Comparison of ENCODE assay signal across 8 mouse cellular contexts in the genomic region with DNA sequence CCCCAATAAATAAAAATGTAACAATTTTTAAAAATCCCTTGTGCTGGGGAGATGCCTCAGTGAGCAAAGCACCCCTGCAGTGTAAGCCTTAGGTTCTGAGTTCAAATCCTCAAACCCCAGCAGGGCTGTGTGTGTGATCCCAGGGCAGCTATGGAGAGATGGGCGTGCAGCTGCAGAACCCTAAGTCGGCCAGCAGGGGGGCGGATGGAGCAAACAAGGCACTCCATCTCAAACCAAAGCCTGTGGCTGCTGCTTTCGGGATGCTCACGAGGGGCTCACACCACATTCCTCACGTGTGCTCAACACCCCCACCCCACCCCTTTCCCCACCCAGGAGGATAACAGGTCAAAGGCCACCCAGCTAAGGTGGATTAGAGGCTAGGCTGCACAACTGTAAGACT. TPM values are rescaled to one million over a fixed set of nuclear protein-coding genes. Genes with fewer than 3 reads are reported as not detected.
DNase-seq lines count a peak whose midpoint lies in the region; ATAC-seq and TF ChIP-seq lines count a peak whose summit lies in the region.

No protein-coding gene starts in this region.

- peak; percentile 86 for ATAC-seq in megakaryocyte-erythroid progenitor cell, adult 5-6 weeks (replicated peaks; ENCODE audit: low FRiP score, low TSS enrichment, poor library complexity, severe bottlenecking)
- peak; percentile 23; the same call in 1 of the 2 replicates for ATAC-seq in stomach, embryonic 15.5 days (ENCODE audit: insufficient read depth, low FRiP score, low read depth)

- intact Hi-C loops in heart, postnatal 36 days (cut with DNase I), result loop anchor here (2.0 kb wide), 1 partner anchor 18 kb away; no protein-coding TSS in a partner anchor

- peaks cover 2% of the 10 kb centered on the region; the same call in 1 of the 2 replicates for H3K36me3 ChIP-seq in stomach, embryonic 15.5 days

- no peaks in the 10 kb centered on the region for H3K9me3 ChIP-seq in stomach, embryonic 15.5 days

- DNase-seq in left cerebral cortex, adult 18-20 months (ENCODE audit: low spot score in 2 of 2), result peak; percentile 65 to 75
- DNase-seq in left cerebral cortex, adult 11 months (ENCODE audit: low spot score), result no peak
- DNase-seq in adrenal gland, postnatal 36 days, result peak; percentile 73 to 84
- peak; percentile 75 to 78 for DNase-seq in heart, postnatal 36 days
- peak; percentile 39 to 73 for DNase-seq in layer of hippocampus, postnatal 25 days (ENCODE audit: extremely low spot score in 1 of 2, low spot score in 1 of 2)

- no peak overlapping the region for H3K4me2 ChIP-seq in stomach, embryonic 15.5 days

- no peaks in the 10 kb centered on the region for H3K27me3 ChIP-seq in stomach, embryonic 15.5 days (replicated peaks)

- peak overlapping the region; percentile 73; the same call in 1 of the 2 replicates for H3K27ac ChIP-seq in embryonic fibroblast, embryonic 13.5 days (ENCODE audit: insufficient read depth, low read length)
- no peak overlapping the region for H3K27ac ChIP-seq in stomach, embryonic 15.5 days

- no peak for TF ChIP-seq POLR2A in embryonic fibroblast, embryonic 13.5 days (IDR thresholded peaks at IDR 0.05; ENCODE audit: low read depth, low read length)

- peak; percentile 50; the same call in 1 of the 2 replicates for TF ChIP-seq CTCF in embryonic fibroblast, embryonic 13.5 days (IDR thresholded peaks at IDR 0.05; ENCODE audit: borderline replicate concordance, insufficient read depth, low read length)

- no peak overlapping the region for H3K4me3 ChIP-seq in embryonic fibroblast, embryonic 13.5 days (ENCODE audit: insufficient read depth, low read length)
- H3K4me3 ChIP-seq in stomach, embryonic 15.5 days (replicated peaks), result no peak overlapping the region

- peaks cover 9% of the 10 kb centered on the region; the same call in 1 of the 2 replicates for H3K4me1 ChIP-seq in embryonic fibroblast, embryonic 13.5 days (ENCODE audit: control insufficient read depth, insufficient read depth, low read length)
- peaks cover 4% of the 10 kb centered on the region for H3K4me1 ChIP-seq in stomach, embryonic 15.5 days

- H3K9ac ChIP-seq in stomach, embryonic 15.5 days, result no peak overlapping the region

- 16% methylated on average over 6 of the region's 6 CpGs for WGBS in stomach, embryonic 15.5 days

RNA-seq across cellular contexts. Expression of a gene that starts 11.6 kb away (rescaled TPM):
- 1 to 10 TPM; 8.4 to 9.1 TPM for total RNA-seq in left cerebral cortex, adult 18-20 months (2021)
- total RNA-seq in adrenal gland, postnatal 36 days (2021), result 10 to 100 TPM; 31.2 to 38.3 TPM
- polyA plus RNA-seq in embryonic fibroblast, embryonic 13.5 days (2011; ENCODE audit: insufficient read length, low read depth, missing spikeins), result 59.7 and 75.7 TPM in 2 replicates
- 10 to 100 TPM; 50.5 to 54.2 TPM for total RNA-seq in heart, postnatal 36 days (2021)
- 1 to 10 TPM; 6.3 to 7.4 TPM for total RNA-seq in layer of hippocampus, postnatal 25 days (2021)
- 0.61 TPM in 1 of 2 replicates, not detected in the other for total RNA-seq in megakaryocyte-erythroid progenitor cell, adult 5-6 weeks (2014; fragmentation: Nextera tagmentation)
- total RNA-seq in megakaryocyte-erythroid progenitor cell, adult 5-6 weeks (2017), result 0.23 TPM in 1 of 2 replicates, not detected in the other
- polyA plus RNA-seq in stomach, embryonic 15.5 days (2015; fragmentation: Nextera tagmentation; extraction: Ambion mirVana), result 21.1 and 22.7 TPM in 2 replicates

RNA-seq across cellular contexts. Expression of a gene that starts 26.8 kb away (rescaled TPM):
- 1 to 10 TPM; 3.1 to 5.0 TPM for total RNA-seq in left cerebral cortex, adult 18-20 months (2021)
- 1 to 10 TPM; 2.3 to 3.9 TPM for total RNA-seq in adrenal gland, postnatal 36 days (2021)
- 14.2 and 21.2 TPM in 2 replicates for polyA plus RNA-seq in embryonic fibroblast, embryonic 13.5 days (2011; ENCODE audit: insufficient read length, low read depth, missing spikeins)
- 1 to 10 TPM; 4.4 to 4.6 TPM for total RNA-seq in heart, postnatal 36 days (2021)
- total RNA-seq in layer of hippocampus, postnatal 25 days (2021), result 1 to 10 TPM; 1.1 to 2.5 TPM
- total RNA-seq in megakaryocyte-erythroid progenitor cell, adult 5-6 weeks (2014; fragmentation: Nextera tagmentation), result 49.0 and 79.0 TPM in 2 replicates
- 77.1 and 107 TPM in 2 replicates for total RNA-seq in megakaryocyte-erythroid progenitor cell, adult 5-6 weeks (2017)
- polyA plus RNA-seq in stomach, embryonic 15.5 days (2015; fragmentation: Nextera tagmentation; extraction: Ambion mirVana), result 110 and 119 TPM in 2 replicates

RNA-seq across cellular contexts. Expression of a gene that starts 48.4 kb away (rescaled TPM):
- total RNA-seq in left cerebral cortex, adult 18-20 months (2021), result not detected
- 1 to 10 TPM; 7.5 to 8.7 TPM for total RNA-seq in adrenal gland, postnatal 36 days (2021)
- not detected in 2 replicates for polyA plus RNA-seq in embryonic fibroblast, embryonic 13.5 days (2011; ENCODE audit: insufficient read length, low read depth, missing spikeins)
- total RNA-seq in heart, postnatal 36 days (2021), result not detected
- total RNA-seq in layer of hippocampus, postnatal 25 days (2021), result not detected
- total RNA-seq in megakaryocyte-erythroid progenitor cell, adult 5-6 weeks (2014; fragmentation: Nextera tagmentation), result not detected in 2 replicates
- not detected in 2 replicates for total RNA-seq in megakaryocyte-erythroid progenitor cell, adult 5-6 weeks (2017)
- polyA plus RNA-seq in stomach, embryonic 15.5 days (2015; fragmentation: Nextera tagmentation; extraction: Ambion mirVana), result 5.9 and 8.1 TPM in 2 replicates

Comparison
In these comparisons a context has a peak if more than half of its experiments do, and no peak if none do; other contexts are left out.
1. RNA of a gene that starts 11.6 kb away (total RNA-seq): 50.5 to 54.2 TPM in heart, postnatal 36 days, 31.2 to 38.3 TPM in adrenal gland, postnatal 36 days, 8.4 to 9.1 TPM in left cerebral cortex, adult 18-20 months and 6.3 to 7.4 TPM in layer of hippocampus, postnatal 25 days; 0.23 to 0.61 TPM in megakaryocyte-erythroid progenitor cell, adult 5-6 weeks; every median in the first group is over 4 times any median in the second.
2. RNA of a gene that starts 26.8 kb away (total RNA-seq): 49.0 to 107 TPM in megakaryocyte-erythroid progenitor cell, adult 5-6 weeks; 3.1 to 5.0 TPM in left cerebral cortex, adult 18-20 months, 4.4 to 4.6 TPM in heart, postnatal 36 days, 2.3 to 3.9 TPM in adrenal gland, postnatal 36 days and 1.1 to 2.5 TPM in layer of hippocampus, postnatal 25 days; every median in the first group is over 4 times any median in the second.
3. RNA of a gene that starts 48.4 kb away (total RNA-seq): 7.5 to 8.7 TPM in adrenal gland, postnatal 36 days; not detected in left cerebral cortex, adult 18-20 months, not detected in heart, postnatal 36 days, not detected in layer of hippocampus, postnatal 25 days and not detected in megakaryocyte-erythroid progenitor cell, adult 5-6 weeks; every median in the first group is over 4 times any median in the second.